Mouse (Mus musculus) E14TG2a.4 (cell line): ENCODE results near the gene Glb1.

ENCODE experiments used
- CTCF ChIP-seq: conservative IDR thresholded peaks from 2 replicates; pipeline ENCODE4 v1.5.1; 2014; ENCODE audit warnings: low read length
- NANOG ChIP-seq: IDR thresholded peaks from 2 replicates; pipeline ENCODE4 v1.6.1; 2014; ENCODE audit warnings: borderline replicate concordance, low read length, mixed read lengths
- POU5F1 ChIP-seq: IDR thresholded peaks from 2 replicates; pipeline ENCODE4 v1.6.1; 2014; ENCODE audit warnings: low read length, borderline replicate concordance

DNA sequence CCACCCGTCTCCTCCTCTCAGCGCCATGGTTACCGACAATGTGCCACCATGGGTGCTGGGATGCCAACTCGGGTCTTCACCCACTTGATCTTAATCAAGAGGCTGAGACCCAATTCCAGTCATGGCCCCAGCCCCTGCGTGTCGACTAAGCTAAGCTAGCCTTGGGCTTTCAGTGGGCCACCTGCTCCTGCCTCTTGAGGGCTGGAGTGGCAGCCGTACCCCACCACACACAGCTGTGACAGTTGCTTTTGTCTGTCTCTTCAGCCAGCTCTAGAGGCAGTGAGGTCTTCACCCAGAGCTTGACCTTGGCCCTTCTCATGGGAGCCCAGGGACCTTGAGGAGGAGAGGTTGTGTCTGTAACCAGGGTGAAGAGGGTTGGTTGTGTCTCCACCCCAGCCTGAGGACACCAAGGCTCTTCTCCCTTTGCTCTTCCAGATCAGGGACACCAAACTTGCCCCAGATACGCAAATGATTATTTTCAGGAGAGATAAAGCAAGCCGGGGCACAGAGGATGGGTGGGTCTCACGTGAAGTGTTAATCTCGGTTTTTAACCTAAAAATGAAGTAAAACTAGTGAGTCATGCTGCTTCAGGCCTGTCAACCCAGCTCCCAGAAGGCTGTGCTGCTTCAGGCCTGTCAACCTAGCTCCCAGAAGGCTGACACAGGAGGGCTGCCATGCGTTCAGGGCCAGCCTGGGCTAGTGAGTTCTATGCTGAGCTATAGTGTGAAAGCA is 27.4 kb downstream of the Glb1 start:
- TF ChIP-seq CTCF (no peak), NANOG (no peak), POU5F1 (no peak)
